Mouse (Mus musculus): ENCODE measurements at regions not wholly inside any gene's neighbourhood (a gene's known extent, or its start where the extent isn't known, plus 50 kb on each side); places are given as distances from the start of the nearest gene placed in this dataset.

DNA sequence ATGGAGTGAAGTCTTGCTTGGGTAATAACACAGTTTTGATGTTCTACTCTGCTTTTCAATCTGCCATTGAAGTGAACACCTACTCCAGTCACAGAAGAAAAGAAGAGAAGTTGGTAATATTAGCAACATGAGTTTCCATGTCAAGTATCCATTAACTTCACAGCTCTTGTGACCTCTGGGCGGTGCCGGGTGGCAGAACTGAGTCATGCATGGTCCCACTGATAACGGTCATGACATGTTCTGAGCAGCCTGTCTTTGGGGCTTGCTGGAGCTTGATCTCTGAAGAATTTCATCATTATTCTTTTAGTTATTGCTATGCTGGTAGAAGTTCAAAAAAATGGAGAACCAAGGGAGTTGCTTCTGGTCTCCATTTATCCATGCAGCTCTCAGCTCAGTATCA, 215.1 kb upstream of the Ptger4 start:
- H3K27me3 ChIP-seq (ENCODE audit: control insufficient read depth): no peaks in the 10 kb centered on the region
- TF ChIP-seq TAL1 (IDR thresholded peaks at IDR 0.05; ENCODE audit: low read length): peak; percentile 37; the same call in 1 of the 3 replicates
- TF ChIP-seq GATA1 (IDR thresholded peaks at IDR 0.05; ENCODE audit: low read length): peak; percentile 55
- H3K4me1 ChIP-seq (ENCODE audit: control insufficient read depth): peaks cover 29% of the 10 kb centered on the region
- no peak overlapping the region for H3K4me3 ChIP-seq (replicated peaks)
- H3K9me3 ChIP-seq (ENCODE audit: control insufficient read depth, low read length): no peaks in the 10 kb centered on the region
- no peaks in the 10 kb centered on the region for H3K36me3 ChIP-seq (ENCODE audit: control insufficient read depth)

- Histone ChIP-seq H3K4me1 (ENCODE audit: control insufficient read depth) (peaks cover 29% of the 10 kb centered on the region), H3K36me3 (ENCODE audit: control insufficient read depth) (no peaks in the 10 kb centered on the region), H3K9me3 (ENCODE audit: control insufficient read depth, low read length) (no peaks in the 10 kb centered on the region), H3K4me3 (replicated peaks) (no peak overlapping the region), H3K27me3 (ENCODE audit: control insufficient read depth) (no peaks in the 10 kb centered on the region)
- TF ChIP-seq GATA1 (IDR thresholded peaks at IDR 0.05; ENCODE audit: low read length) (no peak), TAL1 (IDR thresholded peaks at IDR 0.05; ENCODE audit: low read length) (no peak)
Measured at GRCm38 (mm10) chr15:5459580-5459979, 215.6 kb upstream of the Ptger4 start.

DNA sequence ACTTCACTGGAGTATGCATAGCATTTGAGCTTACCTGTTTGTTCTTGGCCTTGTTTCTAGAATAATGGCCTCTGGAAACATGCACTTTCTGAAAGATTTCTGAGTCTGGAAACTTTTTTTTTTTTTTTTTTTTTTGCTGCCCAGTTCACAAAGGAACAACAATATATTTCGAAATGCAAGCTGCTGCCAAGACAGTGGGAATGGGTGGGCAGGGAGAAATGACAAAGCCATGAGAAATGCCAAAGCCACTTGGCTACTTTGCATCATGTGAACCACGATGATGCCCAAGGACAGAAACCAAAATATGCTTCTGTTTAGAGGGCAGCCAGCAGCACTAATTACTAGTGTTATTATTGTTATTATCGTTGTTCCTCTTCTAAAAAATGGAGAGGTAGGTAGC, 218.7 kb upstream of the Ptger4 start:
- Histone ChIP-seq H3K27me3 (ENCODE audit: control insufficient read depth) (no peaks in the 10 kb centered on the region), H3K4me1 (ENCODE audit: control insufficient read depth) (peaks cover 27% of the 10 kb centered on the region), H3K4me3 (replicated peaks) (no peak overlapping the region), H3K36me3 (ENCODE audit: control insufficient read depth) (no peaks in the 10 kb centered on the region), H3K9me3 (ENCODE audit: control insufficient read depth, low read length) (no peaks in the 10 kb centered on the region)
- no peak for TF ChIP-seq TAL1 (IDR thresholded peaks at IDR 0.05; ENCODE audit: low read length)
- TF ChIP-seq GATA1 (IDR thresholded peaks at IDR 0.05; ENCODE audit: low read length): no peak

DNA sequence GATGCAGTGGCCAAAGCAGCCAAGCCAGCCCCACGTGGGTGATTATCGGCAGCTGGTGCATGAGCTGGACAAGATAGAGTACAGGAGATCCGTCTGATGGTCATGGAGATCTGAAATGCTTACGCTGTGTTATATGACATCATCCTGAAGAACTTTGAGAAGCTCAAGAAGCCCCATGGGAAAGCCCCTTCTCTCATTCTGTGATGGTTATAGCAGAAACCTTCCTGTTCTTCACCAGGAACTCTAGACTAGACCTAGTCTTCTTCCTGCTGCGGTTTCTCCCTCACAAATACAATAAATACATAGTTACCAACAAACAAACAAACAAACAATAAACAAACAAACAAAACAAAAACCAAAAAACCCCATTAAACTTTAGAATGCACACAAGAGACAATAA, 220.7 kb upstream of the Ptger4 start:
- TF ChIP-seq GATA1 (IDR thresholded peaks at IDR 0.05; ENCODE audit: low read length) (no peak), TAL1 (IDR thresholded peaks at IDR 0.05; ENCODE audit: low read length) (no peak)
- peaks cover 8% of the 10 kb centered on the region for H3K4me1 ChIP-seq (ENCODE audit: control insufficient read depth)
- no peaks in the 10 kb centered on the region for H3K36me3 ChIP-seq (ENCODE audit: control insufficient read depth)
- no peak overlapping the region for H3K4me3 ChIP-seq (replicated peaks)
- no peaks in the 10 kb centered on the region for H3K27me3 ChIP-seq (ENCODE audit: control insufficient read depth)
- H3K9me3 ChIP-seq (ENCODE audit: control insufficient read depth, low read length): no peaks in the 10 kb centered on the region

DNA sequence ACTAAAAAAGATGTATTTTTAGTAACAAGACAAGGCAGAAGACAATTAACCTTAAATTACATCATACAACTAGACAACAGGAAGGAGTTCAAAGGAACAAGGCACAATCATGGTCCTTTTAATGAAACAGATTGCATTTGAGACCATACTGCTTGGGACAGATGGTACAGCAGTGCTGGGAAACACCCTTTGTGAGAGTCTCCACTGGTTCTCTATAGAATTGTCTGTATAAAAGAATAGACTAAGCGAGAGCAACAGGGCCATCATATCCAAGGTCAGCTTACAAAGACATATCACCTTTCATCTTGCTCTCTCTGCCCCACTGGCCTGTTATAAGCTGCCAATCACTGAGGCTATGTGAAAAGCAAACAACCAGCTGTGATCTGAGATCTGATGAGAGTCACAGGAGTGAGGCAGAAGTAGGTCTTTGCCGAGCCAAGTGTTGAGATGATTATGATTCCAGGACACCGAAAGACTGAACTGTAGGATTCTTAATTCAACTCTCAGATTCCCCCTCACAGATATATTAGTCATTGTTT, 224.6 kb upstream of the Ptger4 start:
- no peaks in the 10 kb centered on the region for H3K9me3 ChIP-seq (ENCODE audit: control insufficient read depth, low read length)
- TF ChIP-seq TAL1 (IDR thresholded peaks at IDR 0.05; ENCODE audit: low read length) (no peak), GATA1 (IDR thresholded peaks at IDR 0.05; ENCODE audit: low read length) (no peak)

GRCm38 (mm10) chr15:5475389-5475995, 231.5 kb upstream of the Ptger4 start:
- Histone ChIP-seq H3K36me3 (ENCODE audit: control insufficient read depth) (no peaks in the 10 kb centered on the region), H3K4me1 (ENCODE audit: control insufficient read depth) (no peaks in the 10 kb centered on the region), H3K27me3 (ENCODE audit: control insufficient read depth) (no peaks in the 10 kb centered on the region), H3K9me3 (ENCODE audit: control insufficient read depth, low read length) (no peaks in the 10 kb centered on the region), H3K4me3 (replicated peaks) (no peak overlapping the region)
- TF ChIP-seq GATA1 (IDR thresholded peaks at IDR 0.05; ENCODE audit: low read length) (no peak), TAL1 (IDR thresholded peaks at IDR 0.05; ENCODE audit: low read length) (no peak)

More for the DNA sequence above, 224.6 kb upstream of the Ptger4 start:
- Histone ChIP-seq H3K36me3 (ENCODE audit: control insufficient read depth) (no peaks in the 10 kb centered on the region), H3K4me1 (ENCODE audit: control insufficient read depth) (no peaks in the 10 kb centered on the region), H3K4me3 (replicated peaks) (no peak overlapping the region), H3K27me3 (ENCODE audit: control insufficient read depth) (no peaks in the 10 kb centered on the region)

- Histone ChIP-seq H3K27me3 (ENCODE audit: control insufficient read depth) (no peaks in the 10 kb centered on the region), H3K36me3 (ENCODE audit: control insufficient read depth) (no peaks in the 10 kb centered on the region), H3K4me3 (replicated peaks) (no peak overlapping the region), H3K4me1 (ENCODE audit: control insufficient read depth) (no peaks in the 10 kb centered on the region), H3K9me3 (ENCODE audit: control insufficient read depth, low read length) (no peaks in the 10 kb centered on the region)
- TF ChIP-seq GATA1 (IDR thresholded peaks at IDR 0.05; ENCODE audit: low read length) (no peak), TAL1 (IDR thresholded peaks at IDR 0.05; ENCODE audit: low read length) (no peak)
Measured at GRCm38 (mm10) chr15:5493286-5493685, 249.3 kb upstream of the Ptger4 start.

- Histone ChIP-seq H3K9me3 (ENCODE audit: control insufficient read depth, low read length) (no peaks in the 10 kb centered on the region), H3K4me1 (ENCODE audit: control insufficient read depth) (no peaks in the 10 kb centered on the region)
- TF ChIP-seq TAL1 (IDR thresholded peaks at IDR 0.05; ENCODE audit: low read length): no peak
- no peak for TF ChIP-seq GATA1 (IDR thresholded peaks at IDR 0.05; ENCODE audit: low read length)
Measured at GRCm38 (mm10) chr15:5495187-5495849, 251.3 kb upstream of the Ptger4 start.

DNA sequence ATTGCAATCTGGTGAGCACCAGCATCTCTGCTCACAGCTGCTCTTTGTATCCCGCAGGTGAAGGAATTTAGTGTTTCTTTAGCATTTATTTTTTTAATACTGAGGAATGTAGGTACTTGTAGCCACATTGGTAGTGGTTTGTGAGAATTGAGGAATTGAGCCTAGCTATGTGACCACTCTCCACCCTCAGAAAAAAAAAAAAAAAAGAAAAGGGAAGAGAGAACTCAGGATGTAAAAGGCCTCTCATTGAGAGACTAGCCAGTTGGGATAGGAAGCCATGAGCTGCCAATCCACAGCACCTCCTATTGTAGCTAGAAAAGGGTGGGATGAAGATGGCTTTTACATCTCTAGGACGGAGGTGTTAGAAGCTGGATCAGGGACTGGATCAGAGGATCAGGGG, 252.0 kb upstream of the Ptger4 start:
- Histone ChIP-seq H3K9me3 (ENCODE audit: control insufficient read depth, low read length) (no peaks in the 10 kb centered on the region), H3K4me3 (replicated peaks) (no peak overlapping the region), H3K4me1 (ENCODE audit: control insufficient read depth) (no peaks in the 10 kb centered on the region), H3K27me3 (ENCODE audit: control insufficient read depth) (no peaks in the 10 kb centered on the region), H3K36me3 (ENCODE audit: control insufficient read depth) (no peaks in the 10 kb centered on the region)
- TF ChIP-seq TAL1 (IDR thresholded peaks at IDR 0.05; ENCODE audit: low read length) (no peak), GATA1 (IDR thresholded peaks at IDR 0.05; ENCODE audit: low read length) (no peak)

More at GRCm38 (mm10) chr15:5495187-5495849, 251.3 kb upstream of the Ptger4 start:
- Histone ChIP-seq H3K36me3 (ENCODE audit: control insufficient read depth) (no peaks in the 10 kb centered on the region), H3K4me3 (replicated peaks) (no peak overlapping the region), H3K27me3 (ENCODE audit: control insufficient read depth) (no peaks in the 10 kb centered on the region)
